Mouse (Mus musculus): ENCODE data around the gene Tubgcp6. TPM values are rescaled to one million over a fixed set of nuclear protein-coding genes. Genes with fewer than 3 reads are reported as not detected.

The Tubgcp6 gene
- total RNA-seq, 2 experiments from 2014 or later: 29.0 to 29.9 TPM

GRCm38 (mm10) chr15:89069336-89069840, 53.5 kb downstream of the Tubgcp6 start:
- no peak for DNase-seq (ENCODE audit: extremely low spot score in 1 of 2, low spot score in 1 of 2)

GRCm38 (mm10) chr15:89068226-89068625, 54.7 kb downstream of the Tubgcp6 start:
- DNase-seq (ENCODE audit: extremely low spot score in 1 of 2, low spot score in 1 of 2): no peak

- DNase-seq (ENCODE audit: extremely low spot score in 1 of 2, low spot score in 1 of 2): no peak
Observed at GRCm38 (mm10) chr15:89067609-89068008, 55.3 kb downstream of the Tubgcp6 start.

- peak in 1 of 2 experiments; percentile 5 for DNase-seq (ENCODE audit: extremely low spot score in 1 of 2, low spot score in 1 of 2)
Observed at GRCm38 (mm10) chr15:89064891-89065290, 58.0 kb downstream of the Tubgcp6 start.

GRCm38 (mm10) chr15:89063536-89063935, 59.4 kb downstream of the Tubgcp6 start:
- peak; percentile 47 to 59 for DNase-seq (ENCODE audit: extremely low spot score in 1 of 2, low spot score in 1 of 2)

- no peak for DNase-seq (ENCODE audit: extremely low spot score in 1 of 2, low spot score in 1 of 2)
Observed at GRCm38 (mm10) chr15:89063001-89063400, 59.9 kb downstream of the Tubgcp6 start.

- DNase-seq (ENCODE audit: extremely low spot score in 1 of 2, low spot score in 1 of 2): peak in 1 of 2 experiments; percentile 9
Observed at GRCm38 (mm10) chr15:89062518-89062910, 60.4 kb downstream of the Tubgcp6 start.

- DNase-seq (ENCODE audit: extremely low spot score in 1 of 2, low spot score in 1 of 2): peak in 1 of 2 experiments; percentile 8
Observed at GRCm38 (mm10) chr15:89061761-89062517, 61.0 kb downstream of the Tubgcp6 start.

GRCm38 (mm10) chr15:89060811-89061460, 62.0 kb downstream of the Tubgcp6 start:
- DNase-seq (ENCODE audit: extremely low spot score in 1 of 2, low spot score in 1 of 2): no peak

- DNase-seq (ENCODE audit: extremely low spot score in 1 of 2, low spot score in 1 of 2): no peak
Observed at GRCm38 (mm10) chr15:89060032-89060681, 62.8 kb downstream of the Tubgcp6 start.

GRCm38 (mm10) chr15:89059161-89059931, 63.6 kb downstream of the Tubgcp6 start, which contains the start of gene Panx2:
TSS of gene Panx2 (plus strand) at chr15:89059734.
- DNase-seq (ENCODE audit: extremely low spot score in 1 of 2, low spot score in 1 of 2): no peak

- DNase-seq (ENCODE audit: extremely low spot score in 1 of 2, low spot score in 1 of 2): no peak
Observed at GRCm38 (mm10) chr15:89058736-89059135, 64.2 kb downstream of the Tubgcp6 start.

GRCm38 (mm10) chr15:89054666-89055065, 68.2 kb downstream of the Tubgcp6 start:
- no peak for DNase-seq (ENCODE audit: extremely low spot score in 1 of 2, low spot score in 1 of 2)

Small RNA genes lying within 50 kb of the gene (microRNA-seq; reads per million reads assigned to microRNA genes)
- gene Mir7118: 0 to 1.8 reads per million in 2 experiments

Other genes with a start within 250 kb of the Tubgcp6 start
- 1 to 10 TPM; 1.9 to 2.1 TPM for gene Ttll8, start 168.7 kb downstream of the Tubgcp6 start, total RNA-seq (2021)
- 100 to 1,000 TPM; 115 to 130 TPM for gene Mlc1, start 144.1 kb downstream of the Tubgcp6 start, total RNA-seq (2021)
- gene Mov10l1, start 140.2 kb downstream of the Tubgcp6 start, total RNA-seq (2021): not detected
- 100 to 1,000 TPM; 161 to 170 TPM for gene Panx2, start 63.4 kb downstream of the Tubgcp6 start, total RNA-seq (2021)
- 10 to 100 TPM; 20.5 to 21.2 TPM for gene Trabd, start 48.0 kb downstream of the Tubgcp6 start, total RNA-seq (2021)
- gene Selenoo, start 34.0 kb downstream of the Tubgcp6 start, total RNA-seq (2021): 10 to 100 TPM; 19.7 to 22.5 TPM
- 10 to 100 TPM; 12.5 to 16.5 TPM for gene Hdac10, start 5.6 kb upstream of the Tubgcp6 start, total RNA-seq (2021)
- 1 to 10 TPM; 2.7 to 5.1 TPM for gene Mapk12, start 17.6 kb upstream of the Tubgcp6 start, total RNA-seq (2021)
- gene Mapk11, start 26.5 kb upstream of the Tubgcp6 start, total RNA-seq (2021): 10 to 100 TPM; 20.3 to 24.8 TPM
- 10 to 100 TPM; 50.0 to 56.5 TPM for gene Plxnb2, start 57.7 kb upstream of the Tubgcp6 start, total RNA-seq (2021)
- 10 to 100 TPM; 33.3 to 42.0 TPM for gene Dennd6b, start 73.4 kb upstream of the Tubgcp6 start, total RNA-seq (2021)
- gene Ppp6r2, start 88.4 kb upstream of the Tubgcp6 start, total RNA-seq (2021): 100 to 1,000 TPM; 164 to 166 TPM
- 100 to 1,000 TPM; 317 to 364 TPM for gene Sbf1, start 192.2 kb upstream of the Tubgcp6 start, total RNA-seq (2021)
- gene Adm2, start 199.6 kb upstream of the Tubgcp6 start, total RNA-seq (2021): not detected
- not detected for gene Miox, start 211.3 kb upstream of the Tubgcp6 start, total RNA-seq (2021)
- 10 to 100 TPM; 15.2 to 20.8 TPM for gene Lmf2, start 232.5 kb upstream of the Tubgcp6 start, total RNA-seq (2021)
- gene Ncaph2, start 232.6 kb upstream of the Tubgcp6 start, total RNA-seq (2021): 10 to 100 TPM; 84.1 to 95.0 TPM